Mouse (Mus musculus): ENCODE data around the gene Rassf6. TPM values are rescaled to one million over a fixed set of nuclear protein-coding genes. Genes with fewer than 3 reads are reported as not detected.

The Rassf6 gene
- polyA plus RNA-seq (2015; fragmentation: Nextera tagmentation; extraction: Ambion mirVana) = 0.87 and 1.0 TPM in 2 replicates

- H3K4me1 ChIP-seq (replicated peaks) = peaks cover 7% of the 10 kb centered on the region
- 13% methylated on average over 26 of the region's 26 CpGs for WGBS
These were observed at the start of gene Rassf6 for GRCm38 (mm10) chr5:90640286-90641217. Rassf6 (minus strand) TSS chr5:90640657.

GRCm38 (mm10) chr5:90689426-90690128 is 49.1 kb upstream of the Rassf6 start:
- H3K4me1 ChIP-seq (replicated peaks) = no peaks in the 10 kb centered on the region
- no peak overlapping the region for H3K4me2 ChIP-seq
- ATAC-seq (ENCODE audit: low FRiP score) = no peak
- no peak overlapping the region for H3K27ac ChIP-seq
- H3K9me3 ChIP-seq = no peaks in the 10 kb centered on the region
- no peak overlapping the region for H3K4me3 ChIP-seq
- 90% methylated on average over 8 of the region's 8 CpGs for WGBS
- H3K27me3 ChIP-seq = no peaks in the 10 kb centered on the region
- no peak overlapping the region for H3K9ac ChIP-seq
- no peaks in the 10 kb centered on the region for H3K36me3 ChIP-seq

More at GRCm38 (mm10) chr5:90640286-90641217, at the start of gene Rassf6:
- peak within 1 kb of the TSS; percentile 48 for H3K4me3 ChIP-seq
- no peaks in the 10 kb centered on the region for H3K36me3 ChIP-seq
- 0 out of 2 replicates have a peak, but pooled peaks cover 9% of the 10 kb centered on the region for H3K27me3 ChIP-seq
- H3K4me2 ChIP-seq = peak within 1 kb of the TSS; percentile 81
- peak; percentile 84 for ATAC-seq (ENCODE audit: low FRiP score)
- H3K9me3 ChIP-seq = no peaks in the 10 kb centered on the region
- H3K9ac ChIP-seq = peak within 1 kb of the TSS; percentile 75
- no peak within 1 kb of the TSS for H3K27ac ChIP-seq

GRCm38 (mm10) chr5:90687913-90688312 is 47.5 kb upstream of the Rassf6 start:
- Histone ChIP-seq H3K27ac (no peak overlapping the region), H3K9ac (no peak overlapping the region), H3K36me3 (no peaks in the 10 kb centered on the region), H3K27me3 (no peaks in the 10 kb centered on the region), H3K4me1 (replicated peaks) (no peaks in the 10 kb centered on the region), H3K4me3 (no peak overlapping the region), H3K4me2 (no peak overlapping the region), H3K9me3 (no peaks in the 10 kb centered on the region)
- no peak for ATAC-seq (ENCODE audit: low FRiP score)
- 97% methylated on average over 10 of the region's 10 CpGs for WGBS

- H3K4me2 ChIP-seq = no peak overlapping the region
- H3K4me1 ChIP-seq (replicated peaks) = no peaks in the 10 kb centered on the region
- no peaks in the 10 kb centered on the region for H3K9me3 ChIP-seq
- H3K9ac ChIP-seq = no peak overlapping the region
- no peak overlapping the region for H3K4me3 ChIP-seq
- no peak overlapping the region for H3K27ac ChIP-seq
- H3K27me3 ChIP-seq = no peaks in the 10 kb centered on the region
- no peaks in the 10 kb centered on the region for H3K36me3 ChIP-seq
- no peak for ATAC-seq (ENCODE audit: low FRiP score)
- WGBS = 68% methylated on average over 4 of the region's 4 CpGs
These were observed 44.5 kb upstream of the Rassf6 start for GRCm38 (mm10) chr5:90684994-90685393.

- Histone ChIP-seq H3K9me3 (no peaks in the 10 kb centered on the region), H3K4me1 (replicated peaks) (no peaks in the 10 kb centered on the region), H3K4me3 (no peak overlapping the region), H3K27ac (no peak overlapping the region), H3K9ac (no peak overlapping the region), H3K4me2 (no peak overlapping the region), H3K27me3 (no peaks in the 10 kb centered on the region), H3K36me3 (no peaks in the 10 kb centered on the region)
- 87% methylated on average over 4 of the region's 4 CpGs for WGBS
- ATAC-seq (ENCODE audit: low FRiP score) = no peak
These were observed 41.4 kb upstream of the Rassf6 start for GRCm38 (mm10) chr5:90681842-90682241.

- Histone ChIP-seq H3K4me1 (replicated peaks) (no peaks in the 10 kb centered on the region), H3K9ac (no peak overlapping the region), H3K4me3 (no peak overlapping the region), H3K9me3 (no peaks in the 10 kb centered on the region), H3K36me3 (no peaks in the 10 kb centered on the region), H3K27me3 (no peaks in the 10 kb centered on the region), H3K4me2 (no peak overlapping the region), H3K27ac (no peak overlapping the region)
- WGBS = 74% methylated on average over 2 of the region's 2 CpGs
- ATAC-seq (ENCODE audit: low FRiP score) = no peak
These were observed 37.1 kb upstream of the Rassf6 start for GRCm38 (mm10) chr5:90677560-90677959.

GRCm38 (mm10) chr5:90661852-90662251 is 21.4 kb upstream of the Rassf6 start:
- H3K27me3 ChIP-seq = no peaks in the 10 kb centered on the region
- H3K9me3 ChIP-seq = no peaks in the 10 kb centered on the region
- WGBS = 67% methylated on average over 8 of the region's 8 CpGs
- no peak overlapping the region for H3K9ac ChIP-seq
- no peaks in the 10 kb centered on the region for H3K4me1 ChIP-seq (replicated peaks)
- no peak overlapping the region for H3K4me2 ChIP-seq
- H3K4me3 ChIP-seq = no peak overlapping the region
- no peak overlapping the region for H3K27ac ChIP-seq
- no peaks in the 10 kb centered on the region for H3K36me3 ChIP-seq
- ATAC-seq (ENCODE audit: low FRiP score) = no peak

- Histone ChIP-seq H3K9ac (no peak overlapping the region), H3K36me3 (no peaks in the 10 kb centered on the region), H3K4me2 (no peak overlapping the region), H3K27me3 (no peaks in the 10 kb centered on the region), H3K27ac (no peak overlapping the region), H3K9me3 (no peaks in the 10 kb centered on the region), H3K4me3 (no peak overlapping the region), H3K4me1 (replicated peaks) (0 out of 2 replicates have a peak, but pooled peaks cover 2% of the 10 kb centered on the region)
- ATAC-seq (ENCODE audit: low FRiP score) = no peak
- 30% methylated on average over 9 of the region's 9 CpGs for WGBS
These were observed 21.0 kb upstream of the Rassf6 start for GRCm38 (mm10) chr5:90661436-90661835.

- ATAC-seq (ENCODE audit: low FRiP score) = no peak
- H3K4me1 ChIP-seq (replicated peaks) = 0 out of 2 replicates have a peak, but pooled peaks cover 5% of the 10 kb centered on the region
- WGBS = 91% methylated on average over 5 of the region's 5 CpGs
- H3K36me3 ChIP-seq = no peaks in the 10 kb centered on the region
- no peak overlapping the region for H3K4me2 ChIP-seq
- no peaks in the 10 kb centered on the region for H3K27me3 ChIP-seq
- H3K9ac ChIP-seq = no peak overlapping the region
- H3K27ac ChIP-seq = no peak overlapping the region
- no peak overlapping the region for H3K4me3 ChIP-seq
- H3K9me3 ChIP-seq = no peaks in the 10 kb centered on the region
These were observed 20.0 kb upstream of the Rassf6 start for GRCm38 (mm10) chr5:90660411-90660810.

GRCm38 (mm10) chr5:90656681-90657080 is 16.2 kb upstream of the Rassf6 start:
- 75% methylated on average over 6 of the region's 6 CpGs for WGBS
- H3K4me2 ChIP-seq = peak overlapping the region; percentile 16; the same call in 1 of the 2 replicates
- no peaks in the 10 kb centered on the region for H3K9me3 ChIP-seq
- no peak overlapping the region for H3K9ac ChIP-seq
- H3K27me3 ChIP-seq = 0 out of 2 replicates have a peak, but pooled peaks cover 2% of the 10 kb centered on the region
- H3K4me1 ChIP-seq (replicated peaks) = 0 out of 2 replicates have a peak, but pooled peaks cover 5% of the 10 kb centered on the region
- ATAC-seq (ENCODE audit: low FRiP score) = 0 out of 2 replicates have a peak, but pooled peaks have one; percentile 29
- H3K4me3 ChIP-seq = no peak overlapping the region
- no peaks in the 10 kb centered on the region for H3K36me3 ChIP-seq
- no peak overlapping the region for H3K27ac ChIP-seq

- H3K27me3 ChIP-seq = 0 out of 2 replicates have a peak, but pooled peaks cover 2% of the 10 kb centered on the region
- H3K4me3 ChIP-seq = no peak overlapping the region
- WGBS = 64% methylated on average over 13 of the region's 13 CpGs
- no peak overlapping the region for H3K9ac ChIP-seq
- no peak overlapping the region for H3K27ac ChIP-seq
- no peaks in the 10 kb centered on the region for H3K9me3 ChIP-seq
- peak overlapping the region; percentile 16; the same call in 1 of the 2 replicates for H3K4me2 ChIP-seq
- ATAC-seq (ENCODE audit: low FRiP score) = no peak
- no peaks in the 10 kb centered on the region for H3K36me3 ChIP-seq
- H3K4me1 ChIP-seq (replicated peaks) = 0 out of 2 replicates have a peak, but pooled peaks cover 5% of the 10 kb centered on the region
These were observed 15.4 kb upstream of the Rassf6 start for GRCm38 (mm10) chr5:90655891-90656290.

GRCm38 (mm10) chr5:90654798-90655197 is 14.3 kb upstream of the Rassf6 start:
- Histone ChIP-seq H3K4me2 (no peak overlapping the region), H3K9me3 (no peaks in the 10 kb centered on the region), H3K9ac (no peak overlapping the region), H3K4me3 (no peak overlapping the region), H3K27me3 (0 out of 2 replicates have a peak, but pooled peaks cover 2% of the 10 kb centered on the region), H3K36me3 (no peaks in the 10 kb centered on the region), H3K4me1 (replicated peaks) (0 out of 2 replicates have a peak, but pooled peaks cover 5% of the 10 kb centered on the region), H3K27ac (no peak overlapping the region)
- 74% methylated on average over 5 of the region's 5 CpGs for WGBS
- no peak for ATAC-seq (ENCODE audit: low FRiP score)

All from hindbrain, embryonic 13.5 days (tissue).